Mouse (Mus musculus) midbrain, embryonic 16.5 days (tissue): ENCODE measurements around the gene Pomc. TPM values are rescaled to one million over a fixed set of nuclear protein-coding genes. Genes with fewer than 3 reads are reported as not detected.

Source experiments
- ATAC-seq: fragments of 200-750 bp; cut with Nextera tagmentation; 2 replicates; pipeline ENCODE4 v1.8.0; 2017; ENCODE audit warnings: moderate TSS enrichment
- H3K27ac ChIP-seq: fragments of 300-500 bp; sonication (generic); 2 replicates; pipeline ENCODE4 v1.5.1; 2014; ENCODE audit warnings: mild to moderate bottlenecking, low read length, mixed read lengths
- H3K27me3 ChIP-seq: fragments of 300-500 bp; sonication (generic); 2 replicates; pipeline ENCODE4 v1.6.1; 2014; ENCODE audit warnings: low read depth, low read length, mixed read lengths; ENCODE audit not compliant: control insufficient read depth, insufficient read depth
- H3K36me3 ChIP-seq: fragments of 300-500 bp; sonication (generic); 2 replicates; pipeline ENCODE4 v1.6.1; 2014; ENCODE audit warnings: mild to moderate bottlenecking, low read length, moderate library complexity, mixed read lengths; ENCODE audit not compliant: control insufficient read depth, insufficient read depth
- H3K4me1 ChIP-seq: fragments of 300-500 bp; sonication (generic); 2 replicates; pipeline ENCODE4 v1.6.1; 2014; ENCODE audit warnings: mild to moderate bottlenecking, low read length, mixed read lengths; ENCODE audit not compliant: control insufficient read depth, insufficient read depth
- H3K4me2 ChIP-seq: fragments of 300-500 bp; sonication (generic); 2 replicates; pipeline ENCODE4 v1.6.1; 2014; ENCODE audit warnings: mild to moderate bottlenecking, low read length, mixed read lengths
- H3K4me3 ChIP-seq: fragments of 300-500 bp; sonication (generic); 2 replicates; pipeline ENCODE4 v1.5.1; 2014; ENCODE audit warnings: low read depth, mild to moderate bottlenecking, low read length, moderate library complexity, mixed read lengths
- H3K9ac ChIP-seq: fragments of 300-500 bp; sonication (generic); 2 replicates; pipeline ENCODE4 v1.6.1; 2014; ENCODE audit warnings: low read depth, low read length, mixed read lengths
- H3K9me3 ChIP-seq: fragments of 300-500 bp; sonication (generic); replicated peaks from 2 replicates; pipeline ENCODE4 v1.6.1; 2014; ENCODE audit warnings: mild to moderate bottlenecking, low read length, mixed read lengths; ENCODE audit not compliant: control insufficient read depth, poor library complexity, severe bottlenecking
- WGBS: fragments of 180-500 bp; shearing (Covaris S2); extraction: QIAGEN DNeasy Blood & Tissue Kit; methylation state at CpG from one replicate; pipeline ENCODE4 v1.1.7; 2014; 5-methylcytosine and 5-hydroxymethylcytosine counted together
- polyA plus RNA-seq: library from polyadenylated mRNA; unstranded; fragments of >200 nt; fragmentation: Nextera tagmentation; extraction: Ambion mirVana; gene quantifications from 2 replicates; pipeline ENCODE4 v1.2.1, GENCODE M21; 2015

Pomc gene
- polyA plus RNA-seq, 1 experiment from 2014 or later, result 5.2 TPM

- no peak overlapping the region for H3K27ac ChIP-seq
- H3K36me3 ChIP-seq, result peaks cover 7% of the 10 kb centered on the region
- H3K4me1 ChIP-seq, result peaks cover 16% of the 10 kb centered on the region
- H3K9ac ChIP-seq, result no peak overlapping the region
- no peak overlapping the region for H3K4me3 ChIP-seq
- H3K27me3 ChIP-seq, result no peaks in the 10 kb centered on the region
- H3K9me3 ChIP-seq, result no peaks in the 10 kb centered on the region
- 0% methylated on average over 1 of the region's 1 CpGs for WGBS
- no peak for ATAC-seq
- H3K4me2 ChIP-seq, result no peak overlapping the region
Observed at GRCm38 (mm10) chr12:3983736-3984135, 29.0 kb downstream of the Pomc start.

GRCm38 (mm10) chr12:3984446-3984845 lies 29.7 kb downstream of the Pomc start:
- H3K4me3 ChIP-seq, result no peak overlapping the region
- no peak overlapping the region for H3K9ac ChIP-seq
- H3K36me3 ChIP-seq, result peaks cover 3% of the 10 kb centered on the region; the same call in 1 of the 2 replicates
- WGBS, result 88% methylated on average over 9 of the region's 9 CpGs
- H3K27ac ChIP-seq, result no peak overlapping the region
- H3K9me3 ChIP-seq, result no peaks in the 10 kb centered on the region
- H3K4me1 ChIP-seq, result peaks cover 16% of the 10 kb centered on the region
- H3K27me3 ChIP-seq, result no peaks in the 10 kb centered on the region
- ATAC-seq, result no peak
- no peak overlapping the region for H3K4me2 ChIP-seq

DNA sequence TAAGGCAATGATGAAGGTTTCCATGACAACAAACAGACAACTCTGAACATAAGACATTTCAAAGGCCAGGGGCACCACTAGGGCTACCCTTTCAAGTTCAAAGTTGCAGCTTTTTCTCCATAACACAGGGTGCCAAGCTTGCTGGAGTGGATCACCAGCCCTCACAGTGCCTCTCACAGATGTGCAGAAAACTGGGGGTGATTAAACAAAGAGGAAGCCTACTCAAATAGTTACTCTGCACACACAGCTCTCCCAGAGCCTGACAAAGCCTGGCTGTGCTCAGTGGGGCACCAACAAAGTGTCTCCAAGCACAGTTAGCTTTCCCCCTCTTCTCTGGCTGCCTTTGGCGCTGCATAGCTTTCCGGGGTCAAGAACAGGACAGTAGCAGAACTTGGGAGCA lies 35.2 kb downstream of the Pomc start:
- H3K9me3 ChIP-seq, result no peaks in the 10 kb centered on the region
- no peak overlapping the region for H3K4me2 ChIP-seq
- no peaks in the 10 kb centered on the region for H3K27me3 ChIP-seq
- peak overlapping the region; percentile 50 for H3K27ac ChIP-seq
- no peak overlapping the region for H3K9ac ChIP-seq
- WGBS, result 47% methylated on average over 2 of the region's 2 CpGs
- no peak overlapping the region for H3K4me3 ChIP-seq
- H3K4me1 ChIP-seq, result peaks cover 7% of the 10 kb centered on the region
- 0 out of 2 replicates have a peak, but pooled peaks have one; percentile 30 for ATAC-seq
- no peaks in the 10 kb centered on the region for H3K36me3 ChIP-seq

DNA sequence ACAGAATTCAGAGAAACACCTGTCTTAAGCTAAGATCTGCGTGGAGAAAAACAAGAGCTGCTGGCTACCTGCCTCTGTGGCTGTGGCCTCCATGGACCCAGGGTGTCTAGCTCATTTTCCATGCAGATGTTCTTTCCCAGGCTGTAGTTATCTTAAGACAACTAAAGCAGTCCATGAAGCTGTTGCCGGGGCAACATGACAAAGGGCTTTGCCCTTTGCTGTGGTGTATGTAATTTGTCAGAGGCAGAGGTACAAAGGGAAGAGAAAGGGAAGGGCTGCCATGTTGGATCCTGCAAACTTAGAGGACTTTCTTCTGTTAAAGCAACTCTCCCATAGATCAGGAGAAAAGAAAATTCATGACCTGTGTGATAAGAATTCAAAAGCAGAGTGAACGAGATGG lies 36.3 kb downstream of the Pomc start:
- ATAC-seq, result no peak
- Histone ChIP-seq H3K27ac (no peak overlapping the region), H3K9me3 (no peaks in the 10 kb centered on the region), H3K4me1 (peaks cover 7% of the 10 kb centered on the region), H3K27me3 (no peaks in the 10 kb centered on the region), H3K9ac (no peak overlapping the region), H3K4me3 (no peak overlapping the region), H3K4me2 (no peak overlapping the region), H3K36me3 (no peaks in the 10 kb centered on the region)
- WGBS, result 77% methylated on average over 3 of the region's 3 CpGs

DNA sequence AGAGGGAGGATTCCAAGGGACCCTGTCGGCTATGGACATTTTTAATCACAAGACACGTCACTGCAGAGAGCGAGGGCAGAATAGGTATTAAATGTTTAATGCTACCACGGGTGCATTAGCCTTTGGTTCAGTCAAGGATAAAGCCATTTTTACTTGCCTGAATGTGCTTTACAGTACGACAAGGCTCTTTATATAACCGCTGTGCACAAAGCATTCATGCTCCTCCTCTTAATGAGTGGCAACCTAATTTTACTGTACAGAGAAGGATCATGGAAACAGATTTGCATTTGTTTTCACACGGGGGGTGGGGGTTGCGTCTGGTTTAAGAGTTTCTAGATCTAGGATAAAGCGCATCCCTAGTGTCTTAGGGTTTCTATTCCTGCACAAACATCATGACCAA lies 42.0 kb downstream of the Pomc start:
- 76% methylated on average over 9 of the region's 9 CpGs for WGBS
- Histone ChIP-seq H3K27ac (peak overlapping the region; percentile 32; the same call in 1 of the 2 replicates), H3K36me3 (peaks cover 4% of the 10 kb centered on the region; the same call in 1 of the 2 replicates), H3K4me3 (no peak overlapping the region), H3K4me1 (no peaks in the 10 kb centered on the region), H3K9ac (no peak overlapping the region), H3K4me2 (no peak overlapping the region), H3K27me3 (no peaks in the 10 kb centered on the region), H3K9me3 (no peaks in the 10 kb centered on the region)
- no peak for ATAC-seq

- H3K27me3 ChIP-seq, result no peaks in the 10 kb centered on the region
- no peak overlapping the region for H3K4me2 ChIP-seq
- H3K9me3 ChIP-seq, result no peaks in the 10 kb centered on the region
- no peak for ATAC-seq
- peaks cover 4% of the 10 kb centered on the region; the same call in 1 of the 2 replicates for H3K36me3 ChIP-seq
- H3K27ac ChIP-seq, result no peak overlapping the region
- no peak overlapping the region for H3K4me3 ChIP-seq
- WGBS, result 89% methylated on average over 5 of the region's 5 CpGs
- no peak overlapping the region for H3K9ac ChIP-seq
- H3K4me1 ChIP-seq, result no peaks in the 10 kb centered on the region
Observed at GRCm38 (mm10) chr12:4000406-4000805, 45.7 kb downstream of the Pomc start.

GRCm38 (mm10) chr12:4004648-4005047 lies 49.9 kb downstream of the Pomc start:
- no peak overlapping the region for H3K27ac ChIP-seq
- H3K4me1 ChIP-seq, result peaks cover 25% of the 10 kb centered on the region
- H3K9ac ChIP-seq, result no peak overlapping the region
- WGBS, result 8% methylated on average over 6 of the region's 6 CpGs
- H3K4me3 ChIP-seq, result no peak overlapping the region
- no peaks in the 10 kb centered on the region for H3K27me3 ChIP-seq
- 0 out of 2 replicates have a peak, but pooled peaks cover 2% of the 10 kb centered on the region for H3K36me3 ChIP-seq
- ATAC-seq, result no peak
- no peak overlapping the region for H3K4me2 ChIP-seq
- no peaks in the 10 kb centered on the region for H3K9me3 ChIP-seq

DNA sequence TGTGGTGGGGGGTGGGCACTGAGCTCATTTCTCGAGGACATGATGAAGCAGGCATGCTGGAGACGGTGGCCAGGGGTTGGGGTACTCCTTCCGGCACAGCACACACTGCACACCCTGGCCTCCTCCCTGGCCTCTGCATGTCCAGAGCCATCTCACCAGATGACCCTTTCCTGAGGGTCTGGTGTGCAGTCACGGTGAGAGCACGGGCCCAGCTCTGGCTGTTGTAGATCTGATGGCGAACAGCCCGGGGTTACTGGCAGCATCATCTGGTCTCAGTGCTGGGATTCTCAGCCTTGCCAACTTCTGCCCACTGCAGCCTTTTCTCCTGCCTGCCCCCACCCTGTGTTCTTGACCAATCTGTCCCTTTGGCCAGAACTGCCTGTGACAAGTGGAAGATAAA lies 51.3 kb downstream of the Pomc start:
- no peak overlapping the region for H3K9ac ChIP-seq
- WGBS, result 80% methylated on average over 7 of the region's 7 CpGs
- H3K27ac ChIP-seq, result 0 out of 2 replicates have a peak overlapping the region, but pooled peaks have one; percentile 38
- no peaks in the 10 kb centered on the region for H3K36me3 ChIP-seq
- H3K4me2 ChIP-seq, result no peak overlapping the region
- no peak for ATAC-seq
- H3K4me1 ChIP-seq, result peaks cover 25% of the 10 kb centered on the region
- no peaks in the 10 kb centered on the region for H3K27me3 ChIP-seq
- no peak overlapping the region for H3K4me3 ChIP-seq
- H3K9me3 ChIP-seq, result no peaks in the 10 kb centered on the region

DNA sequence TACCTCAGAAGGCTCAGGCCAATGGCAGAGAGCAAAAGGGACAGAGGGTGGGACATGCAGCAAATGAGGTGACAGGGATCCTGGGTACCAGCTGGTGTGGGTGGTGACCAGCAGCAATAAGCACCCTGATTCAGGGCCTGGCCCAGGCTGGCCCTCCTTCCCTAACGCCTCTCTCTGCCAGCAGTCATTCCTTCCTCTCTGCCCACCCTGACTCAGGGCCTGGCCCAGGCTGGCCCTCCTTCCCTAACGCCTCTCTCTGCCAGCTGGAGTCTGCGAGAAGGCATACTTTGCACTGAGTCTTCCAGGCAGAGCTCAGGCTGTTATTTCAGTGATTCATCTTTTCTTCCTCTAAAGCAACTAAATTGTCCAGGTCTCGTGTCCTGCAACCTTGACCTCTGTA lies 52.4 kb downstream of the Pomc start:
- Histone ChIP-seq H3K4me1 (peaks cover 25% of the 10 kb centered on the region), H3K4me3 (no peak overlapping the region), H3K9ac (no peak overlapping the region), H3K36me3 (no peaks in the 10 kb centered on the region), H3K27me3 (no peaks in the 10 kb centered on the region), H3K9me3 (no peaks in the 10 kb centered on the region), H3K4me2 (no peak overlapping the region), H3K27ac (0 out of 2 replicates have a peak overlapping the region, but pooled peaks have one; percentile 5)
- peak; percentile 55; the same call in 1 of the 2 replicates for ATAC-seq
- 57% methylated on average over 4 of the region's 4 CpGs for WGBS
